Mouse (Mus musculus) limb, embryonic 14.5 days (tissue): ENCODE results near the gene Wfdc1. TPM values are rescaled to one million over a fixed set of nuclear protein-coding genes. Genes with fewer than 3 reads are reported as not detected.
A peak's percentile ranks its signal among the peaks of the same experiment; 100 is the strongest.

Source experiments
- ATAC-seq: fragments of 200-750 bp; cut with Nextera tagmentation; 2 replicates; pipeline ENCODE4 v1.8.0; 2017; ENCODE audit warnings: low read depth, moderate number of reproducible peaks, moderate TSS enrichment; ENCODE audit not compliant: low FRiP score
- DNase-seq: peaks from one replicate; pipeline ENCODE4 v3.0.0-alpha.2; 2015; ENCODE audit warnings: low spot score
- H3K27ac ChIP-seq: fragments of 300-500 bp; sonication (generic); replicated peaks from 2 replicates; pipeline ENCODE4 v1.5.1; 2014; ENCODE audit warnings: low read depth, mild to moderate bottlenecking, low read length, moderate library complexity, mixed read lengths
- H3K27me3 ChIP-seq: fragments of 300-500 bp; sonication (generic); 2 replicates; pipeline ENCODE4 v1.6.1; 2014; ENCODE audit warnings: low read length, mixed read lengths; ENCODE audit not compliant: control insufficient read depth, insufficient read depth
- H3K36me3 ChIP-seq: fragments of 300-500 bp; sonication (generic); 2 replicates; pipeline ENCODE4 v1.6.1; 2014; ENCODE audit warnings: mild to moderate bottlenecking, low read length, moderate library complexity, mixed read lengths; ENCODE audit not compliant: control insufficient read depth, insufficient read depth
- H3K4me1 ChIP-seq: fragments of 300-500 bp; sonication (generic); 2 replicates; pipeline ENCODE4 v1.6.1; 2014; ENCODE audit warnings: antibody characterized with exemption, low read length, mixed read lengths; ENCODE audit not compliant: control insufficient read depth, insufficient read depth
- H3K4me2 ChIP-seq: fragments of 300-500 bp; sonication (generic); replicated peaks from 2 replicates; pipeline ENCODE4 v1.6.1; 2014; ENCODE audit warnings: low read depth, mild to moderate bottlenecking, low read length, moderate library complexity; ENCODE audit not compliant: severe bottlenecking
- H3K4me3 ChIP-seq: fragments of 300-500 bp; sonication (generic); replicated peaks from 2 replicates; pipeline ENCODE4 v1.5.1; 2014; ENCODE audit warnings: low read length
- H3K9ac ChIP-seq: fragments of 300-500 bp; sonication (generic); 2 replicates; pipeline ENCODE4 v1.6.1; 2014; ENCODE audit warnings: mild to moderate bottlenecking, low read depth, low read length, moderate library complexity; ENCODE audit not compliant: severe bottlenecking
- H3K9me3 ChIP-seq: fragments of 300-500 bp; sonication (generic); 2 replicates; pipeline ENCODE4 v1.6.1; 2016; ENCODE audit warnings: low read length; ENCODE audit not compliant: control insufficient read depth
- POLR2A ChIP-seq: fragments of 200-500 bp; IDR thresholded peaks from 2 replicates; pipeline ENCODE4 v1.8.0; 2012; ENCODE audit warnings: inconsistent platforms, mild to moderate bottlenecking, moderate library complexity, borderline replicate concordance; ENCODE audit not compliant: insufficient read depth, insufficient read length; ENCODE audit errors: extremely low read depth
- WGBS: fragments of 180-500 bp; shearing (Covaris S2); extraction: QIAGEN DNeasy Blood & Tissue Kit; methylation state at CpG from one replicate; pipeline ENCODE4 v1.1.7; 2014; 5-methylcytosine and 5-hydroxymethylcytosine counted together
- polyA plus RNA-seq, 2 experiments: library from polyadenylated mRNA; depleted of rRNA in 1 of 2; stranded (reverse) in 1 of 2; unstranded in 1 of 2; fragments of >200 nt; fragmentation: Nextera tagmentation in 1 of 2; extraction: Ambion mirVana in 1 of 2; gene quantifications; 2 replicates each; pipeline versions ENCODE4 v1.2.1 to v1.2.3; 2012 to 2014

The Wfdc1 gene
- polyA plus RNA-seq, 2 experiments = 0.80 to 0.91 TPM

- WGBS = 75% methylated on average over 9 of the region's 9 CpGs
- no peak for ATAC-seq
- H3K27ac ChIP-seq = no peak overlapping the region
- no peaks in the 10 kb centered on the region for H3K27me3 ChIP-seq
- H3K36me3 ChIP-seq = no peaks in the 10 kb centered on the region
- H3K4me2 ChIP-seq = no peak overlapping the region
- no peak for DNase-seq
- 0 out of 2 replicates have a peak, but pooled peaks cover 4% of the 10 kb centered on the region for H3K4me1 ChIP-seq
- H3K4me3 ChIP-seq = no peak overlapping the region
- TF ChIP-seq POLR2A = no peak
- no peak overlapping the region for H3K9ac ChIP-seq
- H3K9me3 ChIP-seq = no peaks in the 10 kb centered on the region
Observed at GRCm38 (mm10) chr8:119707146-119707545, 41.0 kb downstream of the Wfdc1 start.

GRCm38 (mm10) chr8:119708471-119708870 lies 42.3 kb downstream of the Wfdc1 start:
- Histone ChIP-seq H3K9me3 (no peaks in the 10 kb centered on the region), H3K4me3 (no peak overlapping the region), H3K36me3 (no peaks in the 10 kb centered on the region), H3K27me3 (no peaks in the 10 kb centered on the region), H3K9ac (no peak overlapping the region), H3K4me1 (0 out of 2 replicates have a peak, but pooled peaks cover 4% of the 10 kb centered on the region), H3K27ac (no peak overlapping the region), H3K4me2 (no peak overlapping the region)
- no peak for TF ChIP-seq POLR2A
- ATAC-seq (no peak), DNase-seq (no peak)
- 85% methylated on average over 8 of the region's 8 CpGs for WGBS

- Histone ChIP-seq H3K4me3 (no peak overlapping the region), H3K27ac (no peak overlapping the region), H3K9ac (no peak overlapping the region), H3K4me2 (no peak overlapping the region), H3K27me3 (no peaks in the 10 kb centered on the region), H3K4me1 (0 out of 2 replicates have a peak, but pooled peaks cover 4% of the 10 kb centered on the region), H3K36me3 (no peaks in the 10 kb centered on the region), H3K9me3 (no peaks in the 10 kb centered on the region)
- no peak for TF ChIP-seq POLR2A
- WGBS = 58% methylated on average over 14 of the region's 14 CpGs
- DNase-seq (no peak), ATAC-seq (peak; percentile 47)
Observed at GRCm38 (mm10) chr8:119708878-119709702, 42.9 kb downstream of the Wfdc1 start.

DNA sequence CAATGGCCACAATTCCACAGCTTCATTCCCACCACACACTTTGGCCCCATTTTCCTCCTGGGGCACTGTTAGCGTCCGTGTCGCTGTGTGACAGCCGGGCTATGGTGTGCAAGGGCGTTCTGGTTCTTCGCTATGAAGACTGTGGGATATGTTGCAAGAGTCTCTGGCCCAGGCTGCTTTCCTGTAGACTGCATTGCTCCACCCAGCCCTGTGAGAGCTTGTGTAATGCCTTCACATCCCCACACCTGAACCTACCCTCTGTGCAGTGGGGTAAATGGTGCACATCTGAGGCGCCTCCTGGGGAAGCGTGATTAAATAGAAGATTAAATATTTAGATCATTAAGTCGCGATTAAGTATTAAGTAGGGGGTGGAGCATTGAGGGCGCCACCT lies 43.5 kb downstream of the Wfdc1 start:
- H3K27ac ChIP-seq = no peak overlapping the region
- ATAC-seq (no peak), DNase-seq (no peak)
- no peaks in the 10 kb centered on the region for H3K36me3 ChIP-seq
- 0 out of 2 replicates have a peak, but pooled peaks cover 4% of the 10 kb centered on the region for H3K4me1 ChIP-seq
- H3K9ac ChIP-seq = no peak overlapping the region
- no peak overlapping the region for H3K4me2 ChIP-seq
- H3K27me3 ChIP-seq = no peaks in the 10 kb centered on the region
- no peaks in the 10 kb centered on the region for H3K9me3 ChIP-seq
- no peak overlapping the region for H3K4me3 ChIP-seq
- TF ChIP-seq POLR2A = no peak
- 72% methylated on average over 11 of the region's 11 CpGs for WGBS

DNA sequence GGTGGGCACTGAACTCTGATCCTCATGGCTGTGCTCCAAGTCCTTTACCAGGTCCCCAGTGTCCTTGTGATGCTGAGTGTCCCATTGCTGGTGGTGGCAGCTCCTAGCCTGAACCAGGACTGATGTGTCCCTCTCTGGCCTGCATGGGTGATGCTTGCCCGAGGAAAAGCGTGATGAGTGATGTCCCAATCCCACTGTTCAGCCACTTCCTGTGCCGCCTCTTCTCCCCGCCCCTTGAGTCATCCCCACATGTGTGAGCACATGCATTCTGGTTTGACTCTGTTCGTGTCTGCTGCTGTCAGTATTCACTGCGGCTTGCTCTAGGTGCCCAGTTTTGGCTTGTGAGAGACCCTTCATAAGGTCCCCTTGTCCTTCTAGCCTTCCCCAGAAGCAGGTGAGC lies 46.1 kb downstream of the Wfdc1 start:
- Histone ChIP-seq H3K36me3 (no peaks in the 10 kb centered on the region), H3K27me3 (no peaks in the 10 kb centered on the region; the same call in 1 of the 2 replicates), H3K4me1 (0 out of 2 replicates have a peak, but pooled peaks cover 4% of the 10 kb centered on the region), H3K27ac (no peak overlapping the region), H3K9me3 (no peaks in the 10 kb centered on the region), H3K4me2 (no peak overlapping the region), H3K9ac (no peak overlapping the region), H3K4me3 (no peak overlapping the region)
- no peak for TF ChIP-seq POLR2A
- no peak for ATAC-seq
- WGBS = 72% methylated on average over 6 of the region's 6 CpGs
- no peak for DNase-seq
